Mouse (Mus musculus) hindbrain, embryonic 16.5 days (tissue): ENCODE measurements around the gene Tmtc4. TPM values are rescaled to one million over a fixed set of nuclear protein-coding genes. Genes with fewer than 3 reads are reported as not detected.
A peak's percentile ranks its signal among the peaks of the same experiment; 100 is the strongest.

ENCODE experiments used
- ATAC-seq: fragments of 200-750 bp; cut with Nextera tagmentation; 2 replicates; pipeline ENCODE4 v1.8.0; 2017; ENCODE audit warnings: moderate TSS enrichment, moderate library complexity
- H3K27ac ChIP-seq: fragments of 300-500 bp; sonication (generic); 2 replicates; pipeline ENCODE4 v1.5.1; 2014; ENCODE audit warnings: low read depth, mild to moderate bottlenecking, control low read depth, low read length, moderate library complexity
- H3K27me3 ChIP-seq: fragments of 300-500 bp; sonication (generic); replicated peaks from 2 replicates; pipeline ENCODE4 v1.6.1; 2014; ENCODE audit warnings: low read length; ENCODE audit not compliant: control insufficient read depth, insufficient read depth
- H3K36me3 ChIP-seq: fragments of 300-500 bp; sonication (generic); 2 replicates; pipeline ENCODE4 v1.6.1; 2014; ENCODE audit warnings: mild to moderate bottlenecking, low read length, moderate library complexity, mixed read lengths; ENCODE audit not compliant: control insufficient read depth, insufficient read depth
- H3K4me1 ChIP-seq: fragments of 300-500 bp; sonication (generic); 2 replicates; pipeline ENCODE4 v1.6.1; 2014; ENCODE audit warnings: low read depth, low read length; ENCODE audit not compliant: control insufficient read depth, insufficient read depth
- H3K4me2 ChIP-seq: fragments of 300-500 bp; sonication (generic); 2 replicates; pipeline ENCODE4 v1.6.1; 2014; ENCODE audit warnings: mild to moderate bottlenecking, low read length, control low read depth, moderate library complexity
- H3K4me3 ChIP-seq: fragments of 300-500 bp; sonication (generic); 2 replicates; pipeline ENCODE4 v1.5.1; 2014; ENCODE audit warnings: mild to moderate bottlenecking, low read length, control low read depth, moderate library complexity
- H3K9ac ChIP-seq: fragments of 300-500 bp; sonication (generic); 2 replicates; pipeline ENCODE4 v1.6.1; 2014; ENCODE audit warnings: low read depth, mild to moderate bottlenecking, control low read depth, low read length, moderate library complexity
- H3K9me3 ChIP-seq: fragments of 300-500 bp; sonication (generic); 2 replicates; pipeline ENCODE4 v1.6.1; 2014; ENCODE audit warnings: mild to moderate bottlenecking, low read length, moderate library complexity; ENCODE audit not compliant: control insufficient read depth
- WGBS: fragments of 180-500 bp; shearing (Covaris S2); extraction: QIAGEN DNeasy Blood & Tissue Kit; methylation state at CpG from one replicate; pipeline ENCODE4 v1.1.7; 2014; 5-methylcytosine and 5-hydroxymethylcytosine counted together
- polyA plus RNA-seq: library from polyadenylated mRNA; unstranded; fragments of >200 nt; fragmentation: Nextera tagmentation; extraction: Ambion mirVana; gene quantifications from 2 replicates; pipeline ENCODE4 v1.2.1, GENCODE M21; 2015

The Tmtc4 gene
- polyA plus RNA-seq, 1 experiment from 2014 or later, result 47.1 TPM

GRCm38 (mm10) chr14:122900679-122901078, 83.2 kb downstream of the Tmtc4 start:
- no peak overlapping the region for H3K27ac ChIP-seq
- H3K9me3 ChIP-seq, result no peaks in the 10 kb centered on the region
- ATAC-seq, result peak; percentile 45; the same call in 1 of the 2 replicates
- H3K4me2 ChIP-seq, result no peak overlapping the region
- no peak overlapping the region for H3K4me3 ChIP-seq
- H3K9ac ChIP-seq, result no peak overlapping the region
- peaks cover 3% of the 10 kb centered on the region for H3K4me1 ChIP-seq
- no peaks in the 10 kb centered on the region for H3K27me3 ChIP-seq
- no peaks in the 10 kb centered on the region for H3K36me3 ChIP-seq

GRCm38 (mm10) chr14:122898550-122898949, 85.3 kb downstream of the Tmtc4 start:
- ATAC-seq, result no peak

GRCm38 (mm10) chr14:122896106-122896505, 87.7 kb downstream of the Tmtc4 start:
- Histone ChIP-seq H3K4me2 (no peak overlapping the region), H3K27me3 (no peaks in the 10 kb centered on the region), H3K4me3 (no peak overlapping the region), H3K9me3 (no peaks in the 10 kb centered on the region), H3K36me3 (no peaks in the 10 kb centered on the region), H3K9ac (no peak overlapping the region), H3K4me1 (no peaks in the 10 kb centered on the region), H3K27ac (no peak overlapping the region)
- ATAC-seq, result no peak
- 97% methylated on average over 1 of the region's 1 CpGs for WGBS

More at GRCm38 (mm10) chr14:122898550-122898949, 85.3 kb downstream of the Tmtc4 start:
- no peaks in the 10 kb centered on the region for H3K27me3 ChIP-seq
- H3K9me3 ChIP-seq, result no peaks in the 10 kb centered on the region
- no peaks in the 10 kb centered on the region for H3K36me3 ChIP-seq
- no peak overlapping the region for H3K27ac ChIP-seq
- no peak overlapping the region for H3K4me2 ChIP-seq
- H3K4me1 ChIP-seq, result peaks cover 3% of the 10 kb centered on the region
- no peak overlapping the region for H3K4me3 ChIP-seq
- H3K9ac ChIP-seq, result no peak overlapping the region

DNA sequence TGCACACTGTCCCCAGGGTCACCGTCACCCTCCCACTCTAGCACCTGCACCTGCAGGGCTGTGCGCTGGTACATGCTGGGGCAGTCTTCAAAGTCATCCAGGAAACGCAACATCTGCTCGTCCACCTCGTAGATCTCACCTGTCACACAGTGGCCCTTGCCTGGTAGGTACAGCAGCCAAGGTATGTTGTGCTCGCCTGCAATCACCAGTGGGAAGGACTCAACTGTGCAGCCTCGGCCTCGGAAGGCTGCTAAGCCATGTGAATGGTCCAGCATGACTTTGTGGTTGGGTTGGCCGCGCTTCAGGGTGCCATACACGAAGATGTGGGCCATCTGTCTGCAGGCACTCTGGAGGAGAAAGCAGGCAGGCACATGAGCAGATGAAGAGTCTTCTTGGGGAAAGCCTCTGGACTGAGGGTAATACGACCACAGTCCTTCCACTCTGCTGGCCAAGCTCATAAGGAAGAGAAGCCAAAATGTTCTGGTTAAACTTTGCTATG, 92.3 kb downstream of the Tmtc4 start:
- 91% methylated on average over 12 of the region's 12 CpGs for WGBS

DNA sequence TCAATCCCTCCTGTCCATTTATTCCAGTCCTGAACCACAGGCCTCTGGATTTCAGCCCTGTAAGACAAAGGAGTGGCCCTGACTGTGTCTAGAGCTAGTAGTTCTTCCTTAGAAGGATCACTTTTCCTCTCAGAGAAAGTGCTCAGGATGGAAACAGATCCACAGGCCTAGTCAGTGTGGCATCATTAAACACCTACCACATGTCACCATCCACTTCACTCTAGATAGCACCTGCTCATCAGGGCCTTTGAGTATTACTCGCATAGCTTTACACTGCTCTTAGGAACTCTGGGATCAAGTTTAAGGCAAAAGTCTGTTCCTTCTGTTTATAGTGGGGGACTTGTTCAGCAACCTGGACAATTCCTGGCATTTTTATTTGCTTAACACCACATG, 95.4 kb downstream of the Tmtc4 start:
- no peak overlapping the region for H3K4me3 ChIP-seq
- no peak overlapping the region for H3K4me2 ChIP-seq
- peaks cover 7% of the 10 kb centered on the region for H3K4me1 ChIP-seq
- no peak for ATAC-seq
- 95% methylated on average over 1 of the region's 1 CpGs for WGBS
- H3K27me3 ChIP-seq, result no peaks in the 10 kb centered on the region
- no peaks in the 10 kb centered on the region for H3K36me3 ChIP-seq
- H3K9me3 ChIP-seq, result no peaks in the 10 kb centered on the region
- H3K9ac ChIP-seq, result no peak overlapping the region
- H3K27ac ChIP-seq, result no peak overlapping the region

More for the DNA sequence above, 92.3 kb downstream of the Tmtc4 start:
- Histone ChIP-seq H3K27me3 (no peaks in the 10 kb centered on the region), H3K9ac (no peak overlapping the region), H3K4me2 (no peak overlapping the region), H3K27ac (no peak overlapping the region), H3K4me1 (no peaks in the 10 kb centered on the region), H3K4me3 (no peak overlapping the region), H3K9me3 (no peaks in the 10 kb centered on the region), H3K36me3 (no peaks in the 10 kb centered on the region)
- no peak for ATAC-seq

DNA sequence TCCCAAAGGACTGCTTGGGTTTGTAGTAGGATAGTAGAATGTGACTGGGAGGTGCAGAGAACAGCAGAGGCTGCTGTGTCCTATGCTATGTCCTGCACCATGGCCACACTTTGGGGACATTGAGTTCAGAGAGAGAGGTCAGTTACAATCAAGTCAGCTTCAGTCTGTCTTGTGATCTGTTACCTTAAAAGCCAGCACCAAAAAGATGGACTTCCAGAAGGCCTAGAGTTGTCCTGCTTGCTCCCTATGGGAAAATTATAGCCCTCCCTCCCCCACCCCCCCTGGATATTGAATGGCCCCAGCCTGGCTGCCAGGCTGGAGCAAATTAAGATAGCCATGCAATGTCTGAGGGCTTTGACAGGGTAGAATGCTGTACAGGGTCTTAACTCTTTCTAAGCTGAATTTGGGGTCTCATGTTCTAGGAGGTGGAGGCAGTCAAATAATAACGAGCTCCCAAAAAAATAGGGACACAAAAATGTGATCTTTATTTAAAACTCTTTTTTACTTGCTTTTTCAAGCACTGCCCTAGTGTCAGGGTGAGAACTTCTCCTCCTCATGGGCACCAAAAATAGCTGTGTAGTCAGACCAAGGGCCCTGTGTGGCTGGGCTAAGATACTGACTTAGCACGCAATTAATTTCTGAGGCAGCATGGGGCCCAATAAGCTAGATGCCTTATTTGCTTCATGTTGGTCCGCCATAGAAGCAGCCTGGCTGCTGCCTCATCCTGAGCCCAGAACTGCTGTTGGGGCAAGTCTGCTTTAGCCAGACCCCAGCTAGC, 95.9 kb downstream of the Tmtc4 start:
- H3K9ac ChIP-seq, result no peak overlapping the region
- WGBS, result 81% methylated on average over 3 of the region's 3 CpGs
- no peak overlapping the region for H3K4me3 ChIP-seq
- no peaks in the 10 kb centered on the region for H3K9me3 ChIP-seq
- no peak for ATAC-seq
- no peaks in the 10 kb centered on the region for H3K36me3 ChIP-seq
- H3K27ac ChIP-seq, result no peak overlapping the region
- H3K4me2 ChIP-seq, result no peak overlapping the region
- H3K4me1 ChIP-seq, result peaks cover 12% of the 10 kb centered on the region
- H3K27me3 ChIP-seq, result no peaks in the 10 kb centered on the region

GRCm38 (mm10) chr14:122887278-122887677, 96.6 kb downstream of the Tmtc4 start:
- Histone ChIP-seq H3K4me3 (no peak overlapping the region), H3K4me1 (peaks cover 16% of the 10 kb centered on the region), H3K27ac (no peak overlapping the region), H3K9ac (no peak overlapping the region), H3K9me3 (no peaks in the 10 kb centered on the region), H3K4me2 (no peak overlapping the region), H3K27me3 (no peaks in the 10 kb centered on the region), H3K36me3 (no peaks in the 10 kb centered on the region)
- 74% methylated on average over 1 of the region's 1 CpGs for WGBS
- ATAC-seq, result no peak

DNA sequence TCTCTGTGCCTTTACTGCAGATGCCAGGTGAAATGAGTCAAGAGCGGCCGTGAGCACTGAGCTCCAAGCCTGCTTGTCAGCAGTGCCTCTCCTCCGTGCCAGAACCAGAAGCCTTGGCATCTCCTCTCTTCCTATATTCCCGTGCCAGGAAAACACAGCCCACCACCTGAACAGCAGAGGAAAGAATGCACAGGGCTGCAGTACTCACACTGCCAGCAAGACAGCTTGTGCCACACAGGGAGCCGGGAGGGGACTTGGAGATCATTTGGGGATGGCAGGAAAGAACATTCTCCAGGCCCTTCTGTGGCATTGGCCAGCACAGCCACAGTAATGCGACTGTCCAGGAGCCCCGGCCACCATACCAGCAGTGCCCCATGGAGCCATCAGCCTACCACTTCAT, 97.9 kb downstream of the Tmtc4 start:
- H3K9ac ChIP-seq, result no peak overlapping the region
- WGBS, result 68% methylated on average over 7 of the region's 7 CpGs
- no peaks in the 10 kb centered on the region for H3K27me3 ChIP-seq
- peaks cover 20% of the 10 kb centered on the region for H3K4me1 ChIP-seq
- no peak overlapping the region for H3K4me3 ChIP-seq
- no peak overlapping the region for H3K27ac ChIP-seq
- no peaks in the 10 kb centered on the region for H3K9me3 ChIP-seq
- ATAC-seq, result peak; percentile 73
- H3K36me3 ChIP-seq, result no peaks in the 10 kb centered on the region
- no peak overlapping the region for H3K4me2 ChIP-seq

DNA sequence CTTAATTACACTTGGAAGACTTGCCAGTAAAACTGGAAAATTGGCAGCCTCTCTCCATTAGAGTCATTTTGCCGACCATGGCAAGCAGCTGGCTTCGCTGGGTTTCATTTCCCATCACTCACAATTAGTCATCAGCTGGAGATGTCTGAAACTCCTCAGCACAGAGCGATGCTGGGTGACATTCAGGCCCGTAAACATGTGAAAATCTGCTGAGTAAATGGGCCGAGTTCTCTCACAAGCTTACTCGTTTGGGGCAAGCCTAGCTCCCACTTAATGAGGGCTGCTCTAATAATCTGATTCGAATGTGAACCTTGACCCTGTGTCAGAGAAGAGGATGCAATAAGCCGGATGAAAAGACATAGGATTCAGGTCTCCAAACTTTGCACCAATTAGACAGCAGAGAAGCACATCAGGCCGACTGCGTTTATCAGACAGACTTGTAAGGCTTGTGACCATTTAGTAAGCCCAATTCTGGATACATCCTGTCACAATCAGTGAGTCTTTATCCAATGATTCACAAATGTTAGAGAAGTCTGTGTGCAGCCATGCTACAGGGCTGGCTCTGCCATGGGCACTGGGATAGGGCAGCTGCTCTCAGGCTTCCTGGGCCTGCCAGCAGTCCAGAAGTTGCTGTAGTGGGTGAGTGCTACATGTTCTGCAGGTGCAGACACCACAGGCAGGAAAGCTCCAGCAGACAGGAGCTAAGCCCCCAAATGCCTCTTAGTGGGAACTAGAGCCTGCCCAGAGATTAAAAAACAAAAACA, 99.8 kb downstream of the Tmtc4 start:
- Histone ChIP-seq H3K27ac (peak overlapping the region; percentile 36), H3K9me3 (no peaks in the 10 kb centered on the region), H3K4me3 (no peak overlapping the region), H3K27me3 (no peaks in the 10 kb centered on the region), H3K4me2 (no peak overlapping the region), H3K36me3 (no peaks in the 10 kb centered on the region), H3K9ac (no peak overlapping the region), H3K4me1 (peaks cover 20% of the 10 kb centered on the region)
- ATAC-seq, result peak; percentile 43
- 42% methylated on average over 10 of the region's 10 CpGs for WGBS
